Comparison of ENCODE assay signal across 11 mouse cellular contexts in the genomic region with DNA sequence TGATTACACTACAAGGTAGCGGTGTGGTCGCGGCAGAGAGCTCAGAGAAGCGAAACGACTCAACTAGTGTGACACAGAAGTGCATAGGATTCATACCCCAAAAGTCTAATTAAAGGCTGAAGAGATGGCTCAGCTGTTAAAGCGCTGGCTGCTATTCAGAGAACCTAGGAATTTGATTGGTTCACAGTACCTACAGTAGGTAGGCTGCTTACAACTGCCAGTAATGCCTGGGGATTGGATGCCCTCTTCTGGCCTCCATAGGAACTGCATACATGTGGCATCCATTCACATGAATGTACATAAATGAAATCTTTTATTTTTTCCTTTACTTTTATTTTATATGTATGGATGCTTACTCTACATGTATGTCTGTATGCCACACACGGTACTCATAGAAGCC. TPM values are rescaled to one million over a fixed set of nuclear protein-coding genes. Genes with fewer than 3 reads are reported as not detected.
DNase-seq lines count a peak whose midpoint lies in the region; ATAC-seq and TF ChIP-seq lines count a peak whose summit lies in the region.
"Had no signal": no experiment of that assay in that cellular context is flagged by ENCODE, and none has a peak within 500 bp of the region (broad histone marks: within the 10 kb centered on the region; RNA-seq: fewer than 3 reads in every experiment).

No protein-coding gene starts in this region.

- no peaks in the 10 kb centered on the region for H3K9me3 ChIP-seq in heart, postnatal 0 days (replicated peaks; ENCODE audit: control insufficient read depth, low read length)
- H3K9me3 ChIP-seq in heart, embryonic 12.5 days (replicated peaks): no peaks in the 10 kb centered on the region
- H3K9me3 ChIP-seq: embryonic facial prominence, embryonic 15.5 days; limb, embryonic 15.5 days; stomach, embryonic 15.5 days had no signal

- H3K36me3 ChIP-seq in heart, postnatal 0 days (replicated peaks; ENCODE audit: control insufficient read depth, insufficient read depth, low read length): no peaks in the 10 kb centered on the region
- H3K36me3 ChIP-seq in heart, embryonic 12.5 days: no peaks in the 10 kb centered on the region
- H3K36me3 ChIP-seq: embryonic facial prominence, embryonic 15.5 days; limb, embryonic 15.5 days; stomach, embryonic 15.5 days had no signal

- WGBS in heart, postnatal 0 days: 29% methylated on average over 7 of the region's 7 CpGs
- 24% methylated on average over 7 of the region's 7 CpGs for WGBS in heart, embryonic 12.5 days

- H3K4me1 ChIP-seq in heart, postnatal 0 days (ENCODE audit: control insufficient read depth, insufficient read depth): peaks cover 10% of the 10 kb centered on the region; the same call in 1 of the 2 replicates
- H3K4me1 ChIP-seq in heart, embryonic 12.5 days (replicated peaks): peaks cover 9% of the 10 kb centered on the region

- peak; percentile 67 for TF ChIP-seq CTCF in heart, postnatal 0 days (IDR thresholded peaks at IDR 0.05; ENCODE audit: low read depth)

- peak; percentile 16 for DNase-seq in heart, postnatal 0 days (ENCODE audit: low spot score)
- peak; percentile 64 for DNase-seq in CD4-positive helper T cell, adult 2 months (ENCODE audit: low read depth, low spot score)
- peak; percentile 50 for DNase-seq in embryo, embryonic 11 days
- DNase-seq in kidney, postnatal 4 days: peak; percentile 77 to 78
- DNase-seq in thymus, postnatal 10 days (ENCODE audit: low spot score in 2 of 2): peak; percentile 42 to 67

- no peak overlapping the region for H3K9ac ChIP-seq in heart, postnatal 0 days (replicated peaks; ENCODE audit: low read depth, low read length)
- H3K9ac ChIP-seq in heart, embryonic 12.5 days: no peak overlapping the region
- H3K9ac ChIP-seq: embryonic facial prominence, embryonic 15.5 days; limb, embryonic 15.5 days; stomach, embryonic 15.5 days had no signal

- no peak overlapping the region for H3K27ac ChIP-seq in heart, postnatal 0 days (ENCODE audit: low read depth)
- H3K27ac ChIP-seq in heart, embryonic 12.5 days (ENCODE audit: poor library complexity, severe bottlenecking): no peak overlapping the region
- H3K27ac ChIP-seq: embryonic facial prominence, embryonic 15.5 days; limb, embryonic 15.5 days; stomach, embryonic 15.5 days had no signal

- peaks cover 28% of the 10 kb centered on the region for H3K27me3 ChIP-seq in heart, postnatal 0 days (ENCODE audit: control insufficient read depth, insufficient read depth, low read length)
- peaks cover 31% of the 10 kb centered on the region for H3K27me3 ChIP-seq in heart, embryonic 12.5 days (replicated peaks)

- no peak overlapping the region for H3K4me3 ChIP-seq in heart, postnatal 0 days (ENCODE audit: low read depth, low read length)
- H3K4me3 ChIP-seq in heart, embryonic 12.5 days: no peak overlapping the region
- H3K4me3 ChIP-seq: embryonic facial prominence, embryonic 15.5 days; limb, embryonic 15.5 days; stomach, embryonic 15.5 days had no signal

- no peak overlapping the region for H3K4me2 ChIP-seq in heart, postnatal 0 days (ENCODE audit: low read depth, low read length)
- no peak overlapping the region for H3K4me2 ChIP-seq in heart, embryonic 12.5 days
- H3K4me2 ChIP-seq: embryonic facial prominence, embryonic 15.5 days; limb, embryonic 15.5 days; stomach, embryonic 15.5 days had no signal

- TF ChIP-seq EP300 in heart, postnatal 0 days (IDR thresholded peaks at IDR 0.05; ENCODE audit: low read depth): no peak

- ATAC-seq in heart, postnatal 0 days (ENCODE audit: insufficient read depth, low read depth): no peak
- no peak for ATAC-seq in heart, embryonic 12.5 days (ENCODE audit: insufficient number of reproducible peaks, low FRiP score)
- ATAC-seq in activated CD4-positive, CD25-positive, alpha-beta regulatory T cell, adult 4 months: peak; percentile 57
- peak; percentile 72 for ATAC-seq in megakaryocyte progenitor cell, adult 5-6 weeks (replicated peaks; ENCODE audit: poor library complexity)

RNA-seq across cellular contexts. Expression of gene Phlda2, which starts 3.7 kb away (rescaled TPM):
- total RNA-seq in heart, postnatal 0 days (2014; rRNA removed; ENCODE audit: low replicate concordance): 1.0 TPM in 1 of 2 replicates, not detected in the other
- not detected in 2 replicates for polyA plus RNA-seq in heart, postnatal 0 days (2015; fragmentation: Nextera tagmentation; extraction: Ambion mirVana)
- 1.7 and 2.2 TPM in 2 replicates for polyA plus RNA-seq in heart, embryonic 12.5 days (2016; fragmentation: Nextera tagmentation; extraction: Ambion mirVana)
- polyA plus RNA-seq in activated CD4-positive, CD25-positive, alpha-beta regulatory T cell, adult 4 months (2017; shearing (Covaris generic)): not detected
- total RNA-seq in megakaryocyte progenitor cell, adult 5-6 weeks (2015): 0.81 and 2.2 TPM in 2 replicates
- not detected in 2 replicates for total RNA-seq in megakaryocyte progenitor cell, adult 5-6 weeks (2017)

RNA-seq across cellular contexts. Expression of gene Slc22a18, which starts 33.1 kb away (rescaled TPM):
- 0.27 TPM in 1 of 2 replicates, not detected in the other for total RNA-seq in heart, postnatal 0 days (2014; rRNA removed; ENCODE audit: low replicate concordance)
- 0.60 and 0.93 TPM in 2 replicates for polyA plus RNA-seq in heart, postnatal 0 days (2015; fragmentation: Nextera tagmentation; extraction: Ambion mirVana)
- 0.90 and 0.91 TPM in 2 replicates for polyA plus RNA-seq in heart, embryonic 12.5 days (2016; fragmentation: Nextera tagmentation; extraction: Ambion mirVana)
- under 1 TPM in 1 of 2 experiments, not detected in 1; 0.32 TPM for polyA plus RNA-seq in activated CD4-positive, CD25-positive, alpha-beta regulatory T cell, adult 4 months (2017; shearing (Covaris generic))
- 0.12 and 1.5 TPM in 2 replicates for total RNA-seq in megakaryocyte progenitor cell, adult 5-6 weeks (2015)
- total RNA-seq in megakaryocyte progenitor cell, adult 5-6 weeks (2017): 0.64 TPM in 1 of 2 replicates, not detected in the other

RNA-seq across cellular contexts. Expression of gene Nap1l4, which starts 42.2 kb away (rescaled TPM):
- 142 and 153 TPM in 2 replicates for total RNA-seq in heart, postnatal 0 days (2014; rRNA removed; ENCODE audit: low replicate concordance)
- polyA plus RNA-seq in heart, postnatal 0 days (2015; fragmentation: Nextera tagmentation; extraction: Ambion mirVana): 193 and 200 TPM in 2 replicates
- 236 and 244 TPM in 2 replicates for polyA plus RNA-seq in heart, embryonic 12.5 days (2016; fragmentation: Nextera tagmentation; extraction: Ambion mirVana)
- 100 to 1,000 TPM; 246 to 261 TPM for polyA plus RNA-seq in activated CD4-positive, CD25-positive, alpha-beta regulatory T cell, adult 4 months (2017; shearing (Covaris generic))
- total RNA-seq in megakaryocyte progenitor cell, adult 5-6 weeks (2015): 75.6 and 76.8 TPM in 2 replicates
- total RNA-seq in megakaryocyte progenitor cell, adult 5-6 weeks (2017): 153 and 162 TPM in 2 replicates

RNA-seq across cellular contexts. Expression of gene Cdkn1c, which starts 45.8 kb away (rescaled TPM):
- total RNA-seq in heart, postnatal 0 days (2014; rRNA removed; ENCODE audit: low replicate concordance): 94.6 and 143 TPM in 2 replicates
- 81.3 and 97.4 TPM in 2 replicates for polyA plus RNA-seq in heart, postnatal 0 days (2015; fragmentation: Nextera tagmentation; extraction: Ambion mirVana)
- 1,218 and 1,354 TPM in 2 replicates for polyA plus RNA-seq in heart, embryonic 12.5 days (2016; fragmentation: Nextera tagmentation; extraction: Ambion mirVana)
- under 1 TPM; 0.24 to 0.41 TPM for polyA plus RNA-seq in activated CD4-positive, CD25-positive, alpha-beta regulatory T cell, adult 4 months (2017; shearing (Covaris generic))
- total RNA-seq in megakaryocyte progenitor cell, adult 5-6 weeks (2015): 0.61 and 0.79 TPM in 2 replicates
- total RNA-seq in megakaryocyte progenitor cell, adult 5-6 weeks (2017): 0.41 and 0.58 TPM in 2 replicates

Comparison
In these comparisons a context has a peak if more than half of its experiments do, and no peak if none do; other contexts are left out.
1. ATAC-seq: peak in activated CD4-positive, CD25-positive, alpha-beta regulatory T cell, adult 4 months (single experiment) and megakaryocyte progenitor cell, adult 5-6 weeks (single experiment); none in heart, postnatal 0 days (single experiment) and heart, embryonic 12.5 days (single experiment).
2. DNase-seq: peak in every context shown above with its lines; median percentile 78 in kidney, postnatal 4 days; 64 in CD4-positive helper T cell, adult 2 months; 54 in thymus, postnatal 10 days; 50 in embryo, embryonic 11 days; 16 in heart, postnatal 0 days.